Mouse (Mus musculus): ENCODE measurements around the gene Apold1.

DNA sequence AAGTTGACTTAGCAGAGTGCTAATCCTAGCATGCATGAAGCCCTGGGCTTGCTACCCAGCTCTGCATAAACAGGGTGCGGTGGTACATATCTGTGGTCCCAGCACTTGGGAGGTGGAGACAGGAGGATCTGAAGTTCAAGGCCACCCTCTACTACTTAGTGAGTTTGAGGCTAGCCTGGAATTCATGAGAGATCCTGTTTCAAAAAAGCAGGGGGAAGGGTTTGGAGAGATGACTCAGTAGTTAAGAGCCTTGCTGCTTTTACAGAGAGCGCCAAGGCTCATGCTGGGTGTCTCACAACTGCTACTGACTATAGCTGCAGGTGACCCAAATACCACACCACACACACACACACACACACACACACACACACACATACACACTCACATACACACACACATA, 12.0 kb upstream of the Apold1 start:
- TF ChIP-seq CTCF (IDR thresholded peaks at IDR 0.05): no peak
- TF ChIP-seq EP300 (IDR thresholded peaks at IDR 0.05): no peak

All from lung, postnatal 0 days (tissue).